Mouse (Mus musculus) embryonic facial prominence, embryonic 11.5 days (tissue): ENCODE data around the gene Iqch. TPM values are rescaled to one million over a fixed set of nuclear protein-coding genes. Genes with fewer than 3 reads are reported as not detected.

ENCODE experiments used
- ATAC-seq: fragments of 200-750 bp; cut with Nextera tagmentation; replicated peaks from 2 replicates; pipeline ENCODE4 v1.8.0; 2017; ENCODE audit warnings: low read depth; ENCODE audit not compliant: insufficient number of reproducible peaks, low FRiP score, low TSS enrichment
- DNase-seq: peaks from one replicate; pipeline ENCODE4 v3.0.0-alpha.2; 2015; ENCODE audit warnings: low spot score
- H3K27ac ChIP-seq: fragments of 300-500 bp; sonication (generic); replicated peaks from 2 replicates; pipeline ENCODE4 v1.5.1; 2014; ENCODE audit warnings: mild to moderate bottlenecking, low read depth, low read length, control low read depth
- H3K27me3 ChIP-seq: fragments of 300-500 bp; sonication (generic); 2 replicates; pipeline ENCODE4 v1.6.1; 2014; ENCODE audit warnings: mild to moderate bottlenecking, low read length, moderate library complexity, mixed read lengths; ENCODE audit not compliant: control insufficient read depth, insufficient read depth
- H3K36me3 ChIP-seq: fragments of 300-500 bp; sonication (generic); replicated peaks from 2 replicates; pipeline ENCODE4 v1.6.1; 2014; ENCODE audit warnings: low read depth, mild to moderate bottlenecking, low read length, moderate library complexity, mixed read lengths; ENCODE audit not compliant: control insufficient read depth, insufficient read depth
- H3K4me1 ChIP-seq: fragments of 300-500 bp; sonication (generic); 2 replicates; pipeline ENCODE4 v1.6.1; 2014; ENCODE audit warnings: low read length, mixed read lengths; ENCODE audit not compliant: control insufficient read depth, insufficient read depth
- H3K4me2 ChIP-seq: fragments of 300-500 bp; sonication (generic); 2 replicates; pipeline ENCODE4 v1.6.1; 2014; ENCODE audit warnings: low read depth, mild to moderate bottlenecking, control low read depth, low read length, moderate library complexity
- H3K4me3 ChIP-seq: fragments of 300-500 bp; sonication (generic); 2 replicates; pipeline ENCODE4 v1.5.1; 2014; ENCODE audit warnings: low read depth, low read length, control low read depth
- H3K9ac ChIP-seq: fragments of 300-500 bp; sonication (generic); replicated peaks from 2 replicates; pipeline ENCODE4 v1.6.1; 2014; ENCODE audit warnings: mild to moderate bottlenecking, control low read depth, low read length
- H3K9me3 ChIP-seq: fragments of 300-500 bp; sonication (generic); replicated peaks from 2 replicates; pipeline ENCODE4 v1.6.1; 2016; ENCODE audit warnings: mild to moderate bottlenecking, low read length, inconsistent platforms, mixed read lengths; ENCODE audit not compliant: control insufficient read depth
- WGBS: fragments of 180-500 bp; shearing (Covaris S2); extraction: QIAGEN DNeasy Blood & Tissue Kit; methylation state at CpG from one replicate; pipeline ENCODE4 v1.1.7; 2014; 5-methylcytosine and 5-hydroxymethylcytosine counted together
- polyA plus RNA-seq: library from polyadenylated mRNA; unstranded; fragments of >200 nt; fragmentation: Nextera tagmentation; extraction: Ambion mirVana; gene quantifications from 2 replicates; pipeline ENCODE4 v1.2.1, GENCODE M21; 2014

The Iqch gene
- polyA plus RNA-seq, 1 experiment from 2014 or later, result not detected

GRCm38 (mm10) chr9:63644011-63644410, 41.7 kb upstream of the Iqch start:
- peaks cover under 1% of the 10 kb centered on the region; the same call in 1 of the 2 replicates for H3K36me3 ChIP-seq

GRCm38 (mm10) chr9:63641983-63642646, 39.8 kb upstream of the Iqch start:
- Histone ChIP-seq H3K9ac (no peak overlapping the region), H3K36me3 (no peaks in the 10 kb centered on the region), H3K9me3 (no peaks in the 10 kb centered on the region), H3K27me3 (no peaks in the 10 kb centered on the region), H3K4me2 (no peak overlapping the region), H3K4me1 (no peaks in the 10 kb centered on the region), H3K4me3 (no peak overlapping the region), H3K27ac (no peak overlapping the region)
- DNase-seq (no peak), ATAC-seq (no peak)
- 91% methylated on average over 4 of the region's 4 CpGs for WGBS

More at GRCm38 (mm10) chr9:63644011-63644410, 41.7 kb upstream of the Iqch start:
- no peak overlapping the region for H3K27ac ChIP-seq
- no peaks in the 10 kb centered on the region for H3K4me1 ChIP-seq
- H3K27me3 ChIP-seq, result no peaks in the 10 kb centered on the region
- H3K4me2 ChIP-seq, result no peak overlapping the region
- 94% methylated on average over 6 of the region's 6 CpGs for WGBS
- H3K9me3 ChIP-seq, result no peaks in the 10 kb centered on the region
- DNase-seq, result no peak
- no peak overlapping the region for H3K9ac ChIP-seq
- no peak overlapping the region for H3K4me3 ChIP-seq
- no peak for ATAC-seq

GRCm38 (mm10) chr9:63636113-63636512, 33.8 kb upstream of the Iqch start:
- no peaks in the 10 kb centered on the region for H3K27me3 ChIP-seq
- no peaks in the 10 kb centered on the region for H3K36me3 ChIP-seq
- no peak for ATAC-seq

GRCm38 (mm10) chr9:63633334-63633733, 31.0 kb upstream of the Iqch start:
- no peaks in the 10 kb centered on the region for H3K4me1 ChIP-seq
- ATAC-seq, result no peak
- no peaks in the 10 kb centered on the region for H3K36me3 ChIP-seq
- WGBS, result 74% methylated on average over 7 of the region's 7 CpGs
- no peaks in the 10 kb centered on the region for H3K9me3 ChIP-seq
- no peak overlapping the region for H3K27ac ChIP-seq
- no peak overlapping the region for H3K4me3 ChIP-seq
- H3K4me2 ChIP-seq, result no peak overlapping the region
- DNase-seq, result no peak
- H3K9ac ChIP-seq, result no peak overlapping the region
- no peaks in the 10 kb centered on the region for H3K27me3 ChIP-seq

More at GRCm38 (mm10) chr9:63636113-63636512, 33.8 kb upstream of the Iqch start:
- no peak overlapping the region for H3K4me2 ChIP-seq
- no peaks in the 10 kb centered on the region for H3K4me1 ChIP-seq
- no peak overlapping the region for H3K9ac ChIP-seq
- H3K27ac ChIP-seq, result no peak overlapping the region
- no peak for DNase-seq
- no peak overlapping the region for H3K4me3 ChIP-seq
- no peaks in the 10 kb centered on the region for H3K9me3 ChIP-seq
- WGBS, result 70% methylated on average over 7 of the region's 7 CpGs

- H3K4me2 ChIP-seq, result no peak overlapping the region
- ATAC-seq (0 out of 2 replicates have a peak, but pooled peaks have one; percentile 44), DNase-seq (no peak)
- no peak overlapping the region for H3K4me3 ChIP-seq
- WGBS, result 67% methylated on average over 11 of the region's 11 CpGs
- no peak overlapping the region for H3K9ac ChIP-seq
- no peaks in the 10 kb centered on the region for H3K4me1 ChIP-seq
- no peaks in the 10 kb centered on the region for H3K36me3 ChIP-seq
- no peaks in the 10 kb centered on the region for H3K27me3 ChIP-seq
- H3K9me3 ChIP-seq, result no peaks in the 10 kb centered on the region
- H3K27ac ChIP-seq, result no peak overlapping the region
Observed at GRCm38 (mm10) chr9:63632924-63633323, 30.6 kb upstream of the Iqch start.

- Histone ChIP-seq H3K27me3 (no peaks in the 10 kb centered on the region), H3K9me3 (no peaks in the 10 kb centered on the region), H3K27ac (no peak overlapping the region), H3K4me2 (no peak overlapping the region), H3K4me3 (no peak overlapping the region), H3K36me3 (no peaks in the 10 kb centered on the region), H3K9ac (no peak overlapping the region), H3K4me1 (no peaks in the 10 kb centered on the region)
- DNase-seq (no peak), ATAC-seq (no peak)
- WGBS, result 97% methylated on average over 4 of the region's 4 CpGs
Observed at GRCm38 (mm10) chr9:63632045-63632444, 29.8 kb upstream of the Iqch start.

- no peaks in the 10 kb centered on the region for H3K4me1 ChIP-seq
- DNase-seq (no peak), ATAC-seq (no peak)
- H3K4me3 ChIP-seq, result no peak overlapping the region
- H3K4me2 ChIP-seq, result no peak overlapping the region
- WGBS, result 91% methylated on average over 9 of the region's 9 CpGs
- no peak overlapping the region for H3K9ac ChIP-seq
- no peaks in the 10 kb centered on the region for H3K36me3 ChIP-seq
- H3K27me3 ChIP-seq, result no peaks in the 10 kb centered on the region
- no peaks in the 10 kb centered on the region for H3K9me3 ChIP-seq
- H3K27ac ChIP-seq, result no peak overlapping the region
Observed at GRCm38 (mm10) chr9:63625090-63625756, 22.9 kb upstream of the Iqch start.

GRCm38 (mm10) chr9:63623895-63624569, 21.7 kb upstream of the Iqch start:
- 71% methylated on average over 15 of the region's 15 CpGs for whole genome bisulfite sequencing

More at GRCm38 (mm10) chr9:63623895-63624569, 21.7 kb upstream of the Iqch start:
- Histone ChIP-seq H3K4me1 (no peaks in the 10 kb centered on the region), H3K27ac (no peak overlapping the region), H3K36me3 (no peaks in the 10 kb centered on the region), H3K9ac (no peak overlapping the region), H3K9me3 (no peaks in the 10 kb centered on the region), H3K4me3 (no peak overlapping the region), H3K4me2 (no peak overlapping the region), H3K27me3 (no peaks in the 10 kb centered on the region)
- ATAC-seq (no peak), DNase-seq (no peak)
